13 mouse cellular contexts compared by ENCODE assay signal in the genomic region with DNA sequence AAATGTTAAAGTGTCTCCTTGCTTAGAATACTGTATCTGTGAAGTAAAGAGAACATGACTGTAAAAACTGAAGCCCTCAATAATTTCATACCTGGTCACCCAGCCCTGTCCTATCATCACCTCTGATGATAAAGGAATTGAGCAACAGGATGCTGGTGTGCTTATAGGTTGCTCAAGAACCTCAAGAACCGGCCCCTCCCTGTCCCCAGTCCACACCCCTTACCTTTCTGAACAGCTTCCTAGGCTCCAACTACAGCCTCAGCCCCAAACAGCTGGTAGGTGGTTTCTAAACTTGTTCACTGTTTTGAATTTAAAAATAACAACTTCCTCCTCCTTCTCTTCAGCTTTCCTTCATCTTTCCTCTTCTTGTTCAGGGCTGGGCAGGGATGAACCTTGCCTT.
"Had no signal": no experiment of that assay in that cellular context is flagged by ENCODE, and none has a peak within 500 bp of the region (broad histone marks: within the 10 kb centered on the region; RNA-seq: fewer than 3 reads in every experiment).

No protein-coding gene starts in this region.

- ATAC-seq: midbrain, embryonic 16.5 days had no signal

- DNase-seq: lung, adult 18-20 months; lung, embryonic 14.5 days; lung, postnatal 10 days; lung, postnatal 4 days; midbrain, embryonic 14.5 days; retina, postnatal 1 day; right cerebral cortex, postnatal 25 days; right cerebral cortex, postnatal 4 days; spleen, adult 18-20 months; thymus, adult 18-20 months; thymus, postnatal 14 days; thymus, postnatal 36 days had no signal
